Mouse (Mus musculus) liver, adult 2 months (tissue): ENCODE measurements around the gene Dglucy.

Experiments used
- CTCF ChIP-seq: fragments of 200-500 bp; IDR thresholded peaks from 2 replicates; pipeline ENCODE4 v1.5.1; 2011; ENCODE audit warnings: low read depth, low read length, control low read depth
- POLR2A ChIP-seq: fragments of 200-500 bp; IDR thresholded peaks from 2 replicates; pipeline ENCODE4 v1.6.1; 2011; ENCODE audit warnings: low read length, control low read depth; ENCODE audit not compliant: insufficient read depth; ENCODE audit errors: extremely low read depth

GRCm38 (mm10) chr12:100899111-100899640 lies 120.3 kb downstream of the Dglucy start:
- TF ChIP-seq POLR2A (no peak), CTCF (no peak)
